In genomic region chr5:77940021-77940420, GRCm38 (mm10) we compare ENCODE assay signal across 6 mouse cellular contexts.
DNase-seq lines count a peak whose midpoint lies in the region; ATAC-seq and TF ChIP-seq lines count a peak whose summit lies in the region.
"Not testable (repeated sequence)": the region's sequence is repeated elsewhere in the genome, so short reads cannot be mapped to it uniquely, and the experiment has no call there.

No protein-coding gene starts in this region.

- H3K4me3 ChIP-seq in forebrain, embryonic 15.5 days; hindbrain, embryonic 13.5 days; hindbrain, embryonic 16.5 days (ENCODE audit: low read length); midbrain, embryonic 16.5 days (ENCODE audit: low read depth, low read length); neural tube, embryonic 13.5 days: not testable (repeated sequence)

- not testable (repeated sequence) for H3K27me3 ChIP-seq in forebrain, embryonic 15.5 days; hindbrain, embryonic 13.5 days; hindbrain, embryonic 16.5 days (replicated peaks; ENCODE audit: control insufficient read depth, insufficient read depth, low read length); midbrain, embryonic 16.5 days (ENCODE audit: control insufficient read depth, insufficient read depth, low read depth, low read length); neural tube, embryonic 13.5 days

- not testable (repeated sequence) for H3K4me2 ChIP-seq in forebrain, embryonic 15.5 days (replicated peaks); hindbrain, embryonic 13.5 days; hindbrain, embryonic 16.5 days (ENCODE audit: low read length); midbrain, embryonic 16.5 days (ENCODE audit: low read length); neural tube, embryonic 13.5 days

- 0 out of 2 replicates have a peak, but pooled peaks have one; percentile 48 for ATAC-seq in forebrain, embryonic 15.5 days (replicated peaks)
- ATAC-seq in hindbrain, embryonic 13.5 days (ENCODE audit: low FRiP score) = peak; percentile 72
- ATAC-seq in hindbrain, embryonic 16.5 days = peak; percentile 67; the same call in 1 of the 2 replicates
- ATAC-seq in midbrain, embryonic 16.5 days = peak; percentile 39; the same call in 1 of the 2 replicates
- peak; percentile 89 for ATAC-seq in neural tube, embryonic 13.5 days (ENCODE audit: low read depth)

- H3K36me3 ChIP-seq in forebrain, embryonic 15.5 days; hindbrain, embryonic 13.5 days; hindbrain, embryonic 16.5 days (ENCODE audit: control insufficient read depth, insufficient read depth, low read length); midbrain, embryonic 16.5 days (ENCODE audit: control insufficient read depth, insufficient read depth, low read length); neural tube, embryonic 13.5 days: not testable (repeated sequence)

- WGBS in forebrain, embryonic 15.5 days = 53% methylated on average over 4 of the region's 4 CpGs
- WGBS in hindbrain, embryonic 13.5 days = 59% methylated on average over 4 of the region's 4 CpGs
- 44% methylated on average over 4 of the region's 4 CpGs for WGBS in hindbrain, embryonic 16.5 days
- WGBS in midbrain, embryonic 16.5 days = 66% methylated on average over 4 of the region's 4 CpGs
- WGBS in neural tube, embryonic 13.5 days = 44% methylated on average over 4 of the region's 4 CpGs

- H3K9ac ChIP-seq in forebrain, embryonic 15.5 days (replicated peaks); hindbrain, embryonic 13.5 days; hindbrain, embryonic 16.5 days (ENCODE audit: low read depth, low read length); midbrain, embryonic 16.5 days (ENCODE audit: low read depth, low read length); neural tube, embryonic 13.5 days: not testable (repeated sequence)

- H3K9me3 ChIP-seq in forebrain, embryonic 15.5 days; hindbrain, embryonic 13.5 days; hindbrain, embryonic 16.5 days (ENCODE audit: control insufficient read depth, low read length); midbrain, embryonic 16.5 days (replicated peaks; ENCODE audit: control insufficient read depth, low read length, poor library complexity, severe bottlenecking); neural tube, embryonic 13.5 days: not testable (repeated sequence)

- not testable (repeated sequence) for H3K4me1 ChIP-seq in forebrain, embryonic 15.5 days; hindbrain, embryonic 13.5 days (replicated peaks); hindbrain, embryonic 16.5 days (ENCODE audit: control insufficient read depth, insufficient read depth, low read depth, low read length); midbrain, embryonic 16.5 days (ENCODE audit: control insufficient read depth, insufficient read depth, low read length); neural tube, embryonic 13.5 days (replicated peaks)

- TF ChIP-seq CTCF in brain, embryonic 14.5 days (IDR thresholded peaks at IDR 0.05; ENCODE audit: borderline replicate concordance, extremely low read depth, insufficient read depth, insufficient read length) = not testable (repeated sequence)

- not testable (repeated sequence) for H3K27ac ChIP-seq in forebrain, embryonic 15.5 days (replicated peaks); hindbrain, embryonic 13.5 days; hindbrain, embryonic 16.5 days (ENCODE audit: low read depth, low read length); midbrain, embryonic 16.5 days (ENCODE audit: low read length); neural tube, embryonic 13.5 days (replicated peaks)

- DNase-seq in brain, embryonic 14.5 days (ENCODE audit: low read depth) = peak; percentile 41

- TF ChIP-seq POLR2A in brain, embryonic 14.5 days (IDR thresholded peaks at IDR 0.05; ENCODE audit: borderline replicate concordance, extremely low read depth, insufficient read depth, insufficient read length, poor library complexity, severe bottlenecking) = not testable (repeated sequence)

Comparison
In these comparisons a context has a peak if more than half of its experiments do, and no peak if none do; other contexts are left out.
1. ATAC-seq: peak in every context shown above with its lines; median percentile 89 in neural tube, embryonic 13.5 days; 72 in hindbrain, embryonic 13.5 days; 67 in hindbrain, embryonic 16.5 days; 48 in forebrain, embryonic 15.5 days; 39 in midbrain, embryonic 16.5 days.